Mouse (Mus musculus): Measurements from ENCODE around the gene Vangl2.
A peak's percentile ranks its signal among the peaks of the same experiment; 100 is the strongest.

The Vangl2 gene

GRCm38 (mm10) chr1:172028394-172029275 lies at the start of gene Vangl2:
TSS of gene Vangl2 (minus strand) at chr1:172028444.
- DNase-seq (ENCODE audit: low read depth, low spot score): no peak

DNA sequence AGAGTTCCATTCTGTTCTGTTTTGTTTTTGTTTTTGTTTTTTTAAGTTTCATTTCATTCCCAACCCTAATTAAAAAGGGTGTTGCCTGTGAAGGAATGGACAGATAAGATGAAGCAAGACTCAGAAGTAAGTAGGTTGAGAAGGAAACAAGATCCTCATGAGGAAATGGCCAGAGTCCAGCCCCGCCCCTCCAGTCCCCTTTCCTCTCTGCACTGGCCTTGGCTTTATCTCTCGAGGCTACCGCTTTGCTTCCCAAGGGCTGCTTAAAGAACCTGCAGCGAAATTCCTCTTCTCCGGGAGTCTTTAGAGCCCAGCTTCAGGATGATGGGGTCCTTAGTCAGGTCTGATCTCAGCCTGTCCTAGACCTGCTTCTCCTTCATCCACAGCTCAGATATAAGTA lies 49.7 kb upstream of the Vangl2 start:
- DNase-seq (ENCODE audit: low read depth, low spot score): no peak

- DNase-seq (ENCODE audit: low read depth, low spot score): no peak
Measured at GRCm38 (mm10) chr1:172072604-172073003, 44.4 kb upstream of the Vangl2 start.

GRCm38 (mm10) chr1:172071556-172071955 lies 43.3 kb upstream of the Vangl2 start:
- DNase-seq (ENCODE audit: low read depth, low spot score): no peak

DNA sequence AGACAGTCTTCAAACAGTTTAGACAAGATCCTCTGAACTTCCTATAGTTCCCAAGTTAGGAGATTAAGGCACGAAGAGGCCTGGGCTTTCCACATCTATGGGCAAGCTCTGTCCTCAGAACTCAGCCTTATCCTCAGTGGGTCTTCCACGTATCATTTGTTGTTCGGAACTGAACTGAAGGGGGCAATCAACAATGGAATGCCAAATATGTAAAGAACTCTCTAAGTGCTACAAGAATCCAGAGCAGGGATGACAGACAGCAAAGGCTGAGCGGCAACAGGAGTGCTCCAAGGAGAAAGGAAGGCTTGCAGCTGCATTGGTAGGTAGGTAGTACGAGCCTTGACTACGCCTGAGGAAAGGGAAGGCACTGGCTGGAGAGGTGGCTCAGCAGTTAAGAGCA lies 42.0 kb upstream of the Vangl2 start:
- DNase-seq (ENCODE audit: low read depth, low spot score): no peak

- peak; percentile 8 for DNase-seq (ENCODE audit: low read depth, low spot score)
Measured at GRCm38 (mm10) chr1:172064613-172065141, 36.4 kb upstream of the Vangl2 start.

- DNase-seq (ENCODE audit: low read depth, low spot score): no peak
Measured at GRCm38 (mm10) chr1:172063291-172064023, 35.2 kb upstream of the Vangl2 start.

DNA sequence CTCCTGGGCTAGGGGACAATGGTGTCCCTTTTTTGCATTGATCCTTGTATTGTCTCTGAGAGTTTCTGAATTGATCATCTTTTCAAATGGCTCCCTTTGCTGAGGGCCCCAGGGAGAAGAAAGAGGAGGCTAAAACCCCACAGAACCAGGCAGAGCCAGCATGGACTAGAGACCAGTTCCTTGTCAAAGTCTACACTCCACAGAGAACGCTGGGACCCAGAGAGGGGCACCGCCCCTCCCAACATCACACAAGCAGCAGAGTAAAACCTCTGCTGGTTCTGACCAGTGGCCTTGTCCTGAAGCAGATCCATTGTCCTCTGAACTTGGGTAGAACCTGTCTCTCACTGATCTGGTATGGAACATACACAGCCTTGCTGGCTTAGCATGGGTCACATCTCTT lies 33.9 kb upstream of the Vangl2 start:
- no peak for DNase-seq (ENCODE audit: low read depth, low spot score)

- DNase-seq (ENCODE audit: low read depth, low spot score): no peak
Measured at GRCm38 (mm10) chr1:172061217-172061616, 33.0 kb upstream of the Vangl2 start.

GRCm38 (mm10) chr1:172060659-172061058 lies 32.4 kb upstream of the Vangl2 start:
- DNase-seq (ENCODE audit: low read depth, low spot score): no peak

GRCm38 (mm10) chr1:172058874-172059273 lies 30.6 kb upstream of the Vangl2 start:
- DNase-seq (ENCODE audit: low read depth, low spot score): no peak

GRCm38 (mm10) chr1:172058321-172058720 lies 30.1 kb upstream of the Vangl2 start:
- no peak for DNase-seq (ENCODE audit: low read depth, low spot score)

DNA sequence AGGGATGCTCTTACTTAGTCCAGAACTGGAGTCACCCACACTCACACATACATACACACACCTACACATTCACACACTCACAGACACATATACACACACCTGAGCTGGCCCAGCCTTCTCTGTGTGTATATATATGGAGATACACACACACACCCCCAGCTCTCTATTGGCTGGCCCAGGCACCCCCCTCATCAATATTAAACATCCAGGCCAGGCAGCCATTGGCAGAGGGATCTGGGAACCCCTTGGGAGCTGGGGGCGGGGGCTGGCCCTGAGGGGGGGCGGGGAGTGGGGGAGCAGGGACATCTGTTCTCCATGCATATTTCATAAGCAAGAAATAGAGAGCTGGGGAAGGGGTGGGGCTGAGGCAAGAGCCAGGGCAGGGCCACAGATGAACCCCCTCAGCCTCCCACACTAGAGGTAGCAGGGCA lies 29.3 kb upstream of the Vangl2 start, which contains the start of gene Nhlh1:
Gene Nhlh1 (minus strand): TSS at position 83 of the 431 bp plus-strand sequence.
- no peak for DNase-seq (ENCODE audit: low read depth, low spot score)

DNA sequence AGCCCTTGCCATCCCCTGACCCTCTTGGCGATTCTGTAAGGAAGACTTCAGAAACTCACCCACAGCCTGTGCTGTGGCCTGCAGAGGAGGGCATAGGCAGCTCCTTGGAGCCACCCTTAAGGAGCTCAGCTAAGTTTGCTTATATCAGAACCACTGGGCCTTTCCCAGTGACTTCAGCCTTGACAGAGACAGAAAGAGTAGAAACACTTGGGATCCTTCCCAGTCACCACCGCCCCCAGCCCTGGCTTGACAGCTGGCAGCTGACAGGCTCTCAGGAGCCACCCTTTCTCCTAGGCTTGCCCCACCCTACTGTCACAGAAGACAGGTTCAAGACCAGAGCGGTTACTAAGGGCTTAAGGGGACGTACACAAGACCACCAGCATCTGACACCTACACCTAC lies 28.0 kb upstream of the Vangl2 start:
- no peak for DNase-seq (ENCODE audit: low read depth, low spot score)

GRCm38 (mm10) chr1:172053541-172054440 lies 25.5 kb upstream of the Vangl2 start:
- no peak for DNase-seq (ENCODE audit: low read depth, low spot score)

- DNase-seq (ENCODE audit: low read depth, low spot score): no peak
Measured at GRCm38 (mm10) chr1:172052766-172053279, 24.6 kb upstream of the Vangl2 start.

DNA sequence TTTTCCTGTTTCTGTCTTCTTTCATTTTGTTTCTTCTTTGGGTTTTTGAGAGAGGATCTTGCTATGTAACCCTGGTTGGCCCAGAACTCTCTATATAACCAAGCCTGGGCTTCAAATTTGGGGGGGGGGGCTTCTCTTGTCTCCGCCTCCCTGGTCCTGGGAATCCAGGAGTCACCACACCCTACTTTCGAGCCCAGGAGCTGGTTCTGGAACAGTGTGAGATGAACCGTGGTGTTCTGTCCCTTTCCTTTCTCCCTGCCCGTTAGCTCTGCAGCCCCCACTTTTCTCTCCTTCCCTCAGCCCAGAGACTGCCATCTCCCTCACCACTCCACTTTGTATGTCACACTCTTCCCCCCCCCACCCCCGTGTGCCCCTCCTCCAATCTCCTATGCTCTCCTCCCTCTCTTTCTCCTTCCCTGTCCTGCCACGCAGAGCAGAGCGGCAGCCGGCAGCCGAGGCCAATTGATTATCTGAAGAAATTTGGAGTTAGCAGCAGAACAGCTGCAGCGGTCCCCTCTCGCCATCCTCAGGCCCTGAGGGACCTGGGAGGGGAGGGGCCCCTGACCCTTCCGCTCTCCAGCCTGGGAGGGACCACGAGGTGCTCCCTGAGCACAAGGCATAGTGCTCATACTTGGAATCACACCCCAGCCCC lies 21.0 kb upstream of the Vangl2 start:
- DNase-seq (ENCODE audit: low read depth, low spot score): no peak

GRCm38 (mm10) chr1:172048241-172048734 lies 20.0 kb upstream of the Vangl2 start:
- DNase-seq (ENCODE audit: low read depth, low spot score): no peak

GRCm38 (mm10) chr1:172046938-172047337 lies 18.7 kb upstream of the Vangl2 start:
- peak; percentile 51 for DNase-seq (ENCODE audit: low read depth, low spot score)

GRCm38 (mm10) chr1:172046410-172046809 lies 18.2 kb upstream of the Vangl2 start:
- no peak for DNase-seq (ENCODE audit: low read depth, low spot score)

All from skeletal muscle tissue, adult 2 months (tissue).